Mouse (Mus musculus): ENCODE data around the gene Cd163l1. TPM values are rescaled to one million over a fixed set of nuclear protein-coding genes. Genes with fewer than 3 reads are reported as not detected.

The Cd163l1 gene
- total RNA-seq (2021), result not detected
- long read RNA-seq, experiment 1, partial matches to known transcripts, result 0 of 1 reads
- long read RNA-seq, experiment 1, other reads (novel, unspliced or antisense), result 1 of 1 reads
- long read RNA-seq, experiment 2, result 0 reads

- no peak for DNase-seq (ENCODE audit: low spot score in 2 of 2)
Measured at GRCm38 (mm10) chr7:140217967-140218366, at the start of gene Cd163l1. Gene Cd163l1 (plus strand): TSS chr7:140218267.

- DNase-seq (ENCODE audit: low spot score in 2 of 2), result no peak
Measured at GRCm38 (mm10) chr7:140169386-140169785, 48.7 kb upstream of the Cd163l1 start.

- DNase-seq (ENCODE audit: low spot score in 2 of 2), result no peak
Measured at GRCm38 (mm10) chr7:140170863-140171262, 47.2 kb upstream of the Cd163l1 start.

GRCm38 (mm10) chr7:140172936-140173335 is 45.1 kb upstream of the Cd163l1 start, which contains the start of gene Olfr523:
Gene Olfr523 (plus strand): TSS chr7:140173217.
- DNase-seq (ENCODE audit: low spot score in 2 of 2), result no peak

- DNase-seq (ENCODE audit: low spot score in 2 of 2), result no peak
Measured at GRCm38 (mm10) chr7:140179176-140179575, 38.9 kb upstream of the Cd163l1 start.

- no peak for DNase-seq (ENCODE audit: low spot score in 2 of 2)
Measured at GRCm38 (mm10) chr7:140180692-140181091, 37.4 kb upstream of the Cd163l1 start.

GRCm38 (mm10) chr7:140184206-140184605 is 33.9 kb upstream of the Cd163l1 start:
- no peak for DNase-seq (ENCODE audit: low spot score in 2 of 2)

- DNase-seq (ENCODE audit: low spot score in 2 of 2), result no peak
Measured at GRCm38 (mm10) chr7:140186646-140187620, 31.1 kb upstream of the Cd163l1 start.

- DNase-seq (ENCODE audit: low spot score in 2 of 2), result no peak
Measured at GRCm38 (mm10) chr7:140187721-140188390, 30.2 kb upstream of the Cd163l1 start.

GRCm38 (mm10) chr7:140188391-140189328 is 29.4 kb upstream of the Cd163l1 start:
- DNase-seq (ENCODE audit: low spot score in 2 of 2), result no peak

- DNase-seq (ENCODE audit: low spot score in 2 of 2), result no peak
Measured at GRCm38 (mm10) chr7:140190435-140190834, 27.6 kb upstream of the Cd163l1 start.

GRCm38 (mm10) chr7:140192445-140192844 is 25.6 kb upstream of the Cd163l1 start:
- DNase-seq (ENCODE audit: low spot score in 2 of 2), result no peak

- no peak for DNase-seq (ENCODE audit: low spot score in 2 of 2)
Measured at GRCm38 (mm10) chr7:140192851-140193250, 25.2 kb upstream of the Cd163l1 start.

- DNase-seq (ENCODE audit: low spot score in 2 of 2), result no peak
Measured at GRCm38 (mm10) chr7:140194031-140194430, 24.0 kb upstream of the Cd163l1 start.

GRCm38 (mm10) chr7:140196002-140196401 is 22.1 kb upstream of the Cd163l1 start:
- no peak for DNase-seq (ENCODE audit: low spot score in 2 of 2)

GRCm38 (mm10) chr7:140201090-140201489 is 17.0 kb upstream of the Cd163l1 start:
- DNase-seq (ENCODE audit: low spot score in 2 of 2), result no peak

- no peak for DNase-seq (ENCODE audit: low spot score in 2 of 2)
Measured at GRCm38 (mm10) chr7:140205864-140206263, 12.2 kb upstream of the Cd163l1 start, which contains the start of gene Olfr524. Gene Olfr524 (minus strand): TSS chr7:140205964.

GRCm38 (mm10) chr7:140206904-140207303 is 11.2 kb upstream of the Cd163l1 start:
- no peak for DNase-seq (ENCODE audit: low spot score in 2 of 2)

GRCm38 (mm10) chr7:140208153-140208552 is 9.9 kb upstream of the Cd163l1 start:
- DNase-seq (ENCODE audit: low spot score in 2 of 2), result no peak

GRCm38 (mm10) chr7:140208677-140209076 is 9.4 kb upstream of the Cd163l1 start:
- no peak for DNase-seq (ENCODE audit: low spot score in 2 of 2)

- no peak for DNase-seq (ENCODE audit: low spot score in 2 of 2)
Measured at GRCm38 (mm10) chr7:140213841-140214240, 4.2 kb upstream of the Cd163l1 start.

Measured in adrenal gland, adult 18-20 months (tissue).